Mouse (Mus musculus) c-Kit-positive CD71-positive TER-119-positive erythroid progenitor cells, embryonic 14.5 days (primary cell): ENCODE measurements at regions not wholly inside any gene's neighbourhood (a gene's known extent, or its start where the extent isn't known, plus 50 kb on each side); places are given as distances from the start of the nearest gene placed in this dataset.

Experiments
- DNase-seq: peaks from one replicate; pipeline ENCODE4 v3.0.0-alpha.2; 2013; ENCODE audit warnings: low spot score

DNA sequence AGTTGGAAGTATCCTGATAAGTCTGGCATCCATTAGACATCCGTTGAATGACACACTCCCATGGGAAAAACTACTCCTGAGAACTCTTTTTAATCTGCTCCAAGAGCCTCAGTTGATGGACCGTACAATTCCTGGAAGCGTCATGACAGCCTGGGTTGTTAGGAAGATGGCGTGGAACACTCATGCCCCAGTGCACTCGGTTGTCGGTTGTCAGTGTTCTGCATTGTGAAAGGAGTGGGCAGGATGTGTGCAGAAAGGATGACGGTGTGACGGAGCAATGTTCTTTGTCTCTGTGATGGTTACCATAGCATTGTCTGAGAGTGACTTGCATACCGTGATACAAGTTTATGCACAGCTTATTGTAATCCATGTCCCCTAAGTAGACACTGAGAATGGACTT lies 164.4 kb downstream of the Slc30a10 start:
- DNase-seq = no peak

DNA sequence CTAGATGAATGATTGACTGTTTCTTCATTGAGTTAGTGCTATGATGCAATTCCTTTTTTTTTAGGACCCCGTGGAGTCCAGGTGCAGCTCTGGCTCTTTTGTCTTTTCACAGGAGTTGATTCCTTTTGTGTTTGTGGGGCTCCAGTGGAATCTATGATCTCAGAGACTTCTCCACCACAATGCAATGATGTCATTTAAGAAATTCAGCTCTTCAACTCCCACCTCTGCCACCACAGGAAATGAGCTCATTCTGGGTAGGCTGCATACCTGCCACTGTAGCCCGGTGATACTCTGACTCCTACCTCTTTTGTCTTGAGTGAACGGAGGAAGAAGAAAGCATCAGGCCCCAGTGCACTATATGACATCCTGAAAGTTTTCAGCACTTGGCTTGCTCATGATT lies 173.8 kb downstream of the Slc30a10 start:
- DNase-seq = no peak

DNA sequence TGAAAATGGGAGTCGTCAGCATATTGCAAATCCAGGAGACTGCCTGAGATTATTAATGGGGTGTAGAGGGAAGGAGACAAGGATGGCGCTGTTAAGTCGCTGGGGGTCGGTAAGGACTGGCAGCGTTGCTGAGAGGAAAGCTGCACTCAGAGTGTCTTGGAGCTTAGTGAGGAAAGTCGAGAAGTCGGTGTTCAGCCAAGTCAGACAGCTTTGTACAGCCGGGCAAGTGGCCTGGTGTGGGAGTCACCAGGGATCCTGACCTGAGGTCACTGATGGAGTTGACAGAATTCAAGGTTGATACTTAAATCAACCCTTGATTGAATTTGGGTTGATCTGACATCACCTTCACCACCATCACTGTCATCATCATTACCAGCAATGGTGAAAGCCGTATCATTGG lies 175.3 kb downstream of the Slc30a10 start:
- DNase-seq = no peak

DNA sequence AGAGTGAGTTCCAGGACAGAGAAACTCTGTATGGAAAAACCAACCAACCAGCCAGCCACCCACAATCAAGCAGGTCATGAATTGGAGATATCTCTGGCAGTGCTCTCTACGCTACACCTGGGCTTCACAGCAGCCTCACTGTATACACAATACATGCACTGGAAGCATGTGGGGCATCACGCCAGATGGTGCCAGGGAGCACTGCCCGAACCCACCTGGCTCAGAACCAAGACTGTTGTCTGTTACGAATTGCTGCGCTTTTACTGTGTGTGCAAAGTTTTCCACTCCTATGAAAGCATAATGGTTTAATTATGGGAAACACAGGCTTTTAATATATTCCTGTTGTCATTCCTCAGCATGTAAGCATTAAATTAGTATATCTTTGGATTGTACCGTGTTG lies 184.0 kb downstream of the Slc30a10 start:
- no peak for DNase-seq

DNA sequence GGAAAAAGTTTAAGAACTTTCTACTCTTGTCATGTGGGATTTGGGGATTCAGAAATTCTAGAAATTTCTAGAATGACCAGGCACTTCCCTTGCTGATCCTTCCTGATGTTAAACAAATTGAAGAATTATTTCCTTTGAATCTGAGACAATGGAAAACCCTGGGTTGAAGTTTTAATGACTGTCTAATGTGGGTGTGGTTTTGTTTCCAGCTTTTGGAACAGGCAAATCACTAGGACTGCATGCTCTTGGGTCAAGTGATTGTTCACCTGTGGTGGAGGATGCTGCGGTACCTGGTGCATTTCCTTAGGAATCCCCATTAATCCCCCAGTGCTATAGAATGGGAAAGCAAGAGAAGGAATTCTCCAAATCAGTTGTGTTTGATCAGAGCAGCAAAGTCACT lies 184.8 kb downstream of the Slc30a10 start:
- no peak for DNase-seq

DNA sequence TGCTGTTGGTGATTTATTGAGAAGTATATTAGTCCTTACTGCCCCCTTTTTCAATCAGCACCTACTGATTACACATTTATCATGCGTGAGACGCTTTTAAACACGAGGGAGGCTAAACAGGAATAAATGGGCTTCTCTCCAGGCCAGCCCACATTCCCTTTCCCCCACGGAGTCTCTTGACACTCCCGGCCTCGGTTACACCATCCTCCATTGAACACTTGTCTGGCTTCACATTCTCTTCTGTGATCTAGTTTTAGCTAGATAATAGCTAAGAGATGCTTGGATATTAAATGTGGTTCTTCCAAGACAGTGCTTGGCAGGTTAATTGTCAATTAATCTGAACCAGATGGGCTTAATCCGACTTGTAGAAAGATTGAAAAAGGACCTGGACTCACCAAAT lies 189.4 kb downstream of the Slc30a10 start:
- no peak for DNase-seq

DNA sequence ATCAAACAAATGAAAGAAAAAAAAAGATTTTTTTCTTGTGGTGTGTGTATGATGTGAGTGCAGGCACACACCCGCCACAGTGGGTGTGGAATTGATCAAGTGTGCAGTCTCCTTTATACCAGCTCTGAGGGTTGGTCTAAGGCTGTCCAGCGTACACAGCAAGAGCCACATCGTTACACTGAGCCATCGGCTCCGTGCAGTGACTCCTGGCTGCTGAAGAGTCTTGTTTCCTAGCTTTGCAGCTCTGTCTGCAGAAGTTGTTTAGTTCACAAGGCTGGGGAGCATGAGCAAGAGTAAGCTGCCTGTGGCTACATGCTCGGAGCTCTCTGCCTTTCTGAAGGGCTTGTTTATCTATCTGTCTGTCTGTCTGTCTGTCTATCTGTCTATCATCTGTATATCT lies 193.5 kb downstream of the Slc30a10 start:
- no peak for DNase-seq

DNA sequence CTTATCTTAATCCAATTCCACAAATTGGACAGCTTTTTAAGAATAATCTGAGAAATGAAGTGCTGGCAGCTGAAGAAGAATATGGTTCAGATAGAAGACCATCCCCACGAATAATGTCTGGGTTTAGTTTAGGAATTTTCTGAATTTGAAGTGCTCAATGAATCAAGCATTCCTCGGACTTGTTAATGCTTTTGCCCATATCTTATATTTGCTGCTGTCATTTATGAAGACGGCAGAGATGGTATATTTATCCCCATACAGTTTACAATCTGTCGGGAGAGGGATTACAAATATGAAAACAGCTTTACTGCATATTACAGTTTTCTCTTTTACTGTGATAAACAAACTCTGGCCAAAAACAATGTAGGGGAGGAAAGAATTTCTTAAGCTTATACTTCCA lies 194.3 kb downstream of the Slc30a10 start:
- DNase-seq = no peak

DNA sequence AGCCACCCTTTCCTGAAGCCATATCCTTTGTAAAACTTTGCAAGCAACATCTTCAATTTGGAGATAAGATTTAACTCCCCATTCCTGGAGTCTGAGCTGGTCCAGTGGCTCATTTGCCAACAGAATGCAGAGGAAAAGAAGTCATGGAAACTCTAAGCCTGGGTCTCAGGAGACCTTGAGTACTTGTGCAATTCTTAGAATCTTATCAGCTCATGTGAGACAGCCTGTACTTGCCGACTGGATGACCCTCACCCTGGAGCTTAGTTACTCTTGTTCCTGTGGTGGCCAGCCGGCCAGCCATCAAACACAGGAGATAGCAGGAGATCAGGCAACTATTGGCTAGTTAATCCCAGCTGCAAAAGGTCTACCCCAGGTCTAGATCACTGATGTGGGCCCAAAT lies 196.3 kb downstream of the Slc30a10 start:
- DNase-seq = no peak

DNA sequence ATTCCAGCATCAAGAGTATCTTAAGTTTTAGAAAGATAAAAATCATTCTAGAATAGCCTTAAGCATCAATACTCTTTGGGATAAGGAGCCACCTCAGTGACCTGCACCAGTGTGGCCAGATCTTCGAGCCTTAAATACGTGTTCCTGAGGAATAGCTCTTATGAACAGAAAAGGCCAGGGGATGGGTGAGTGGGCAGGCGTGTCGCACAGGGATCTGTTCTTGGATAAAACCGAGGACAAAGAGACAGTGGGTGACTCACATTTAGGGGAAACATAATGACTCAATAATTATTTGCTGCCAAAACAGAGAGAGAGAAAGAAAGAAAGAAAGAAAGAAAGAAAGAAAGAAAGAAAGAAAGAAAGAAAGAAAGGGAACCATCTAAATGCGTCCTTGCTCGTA lies 200.4 kb downstream of the Slc30a10 start:
- no peak for DNase-seq

DNA sequence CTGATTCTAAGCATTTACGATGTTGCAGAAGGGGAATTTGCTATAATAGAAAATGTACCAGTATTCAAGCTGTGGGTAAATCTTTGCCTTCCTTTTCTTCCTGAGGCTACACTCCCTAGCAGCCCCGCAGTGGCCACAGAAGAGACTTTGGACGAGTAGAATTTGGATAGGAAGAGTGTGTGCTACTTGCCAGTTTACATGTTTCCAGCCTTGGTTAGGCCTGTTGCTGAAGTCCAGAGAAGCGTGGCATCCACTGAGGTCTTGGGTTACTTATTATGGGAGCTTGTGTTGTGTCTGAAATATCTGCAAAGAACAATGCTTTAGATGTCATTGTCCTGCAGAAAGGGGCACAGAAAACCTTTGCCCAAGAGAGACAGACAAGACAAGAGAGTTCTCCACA lies 200.8 kb downstream of the Slc30a10 start:
- DNase-seq = no peak

DNA sequence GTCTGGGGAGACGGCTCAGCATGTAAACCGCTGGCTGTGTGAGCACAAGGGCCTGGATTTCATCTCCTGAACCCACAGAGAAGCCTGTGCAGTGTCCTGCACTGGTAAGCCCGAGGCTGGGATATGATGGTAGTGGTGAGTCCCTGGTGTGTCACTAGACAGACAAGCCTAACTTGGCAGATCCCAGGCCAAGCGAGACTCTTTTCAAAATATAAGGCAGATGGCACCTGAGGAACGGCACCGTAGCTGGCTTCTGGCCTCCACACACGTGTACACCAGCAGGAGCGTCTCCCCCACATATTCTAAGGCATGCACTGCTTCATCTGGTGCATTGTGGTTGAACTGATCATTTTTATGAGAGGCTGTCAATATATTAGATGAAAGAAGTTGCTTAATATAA lies 202.6 kb downstream of the Slc30a10 start:
- no peak for DNase-seq

DNA sequence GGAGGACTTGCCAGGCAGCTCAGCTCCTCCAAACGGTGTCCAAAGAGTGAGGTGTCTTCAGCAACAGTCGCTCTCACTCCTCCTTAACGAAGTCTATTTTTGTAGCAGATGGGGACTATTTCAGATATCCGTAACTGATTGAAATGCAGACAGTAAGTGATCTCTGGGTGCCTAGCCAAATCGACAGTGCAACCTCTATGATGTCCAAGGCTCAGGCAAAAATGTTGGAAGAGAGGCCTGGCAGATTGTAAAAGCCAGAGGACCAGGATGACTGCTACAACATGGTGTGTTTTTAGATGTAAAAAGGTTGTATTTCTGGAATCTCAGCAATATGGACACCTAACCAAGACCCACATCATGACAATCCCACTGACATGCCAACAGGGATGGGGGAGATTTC lies 204.8 kb downstream of the Slc30a10 start:
- DNase-seq = no peak

DNA sequence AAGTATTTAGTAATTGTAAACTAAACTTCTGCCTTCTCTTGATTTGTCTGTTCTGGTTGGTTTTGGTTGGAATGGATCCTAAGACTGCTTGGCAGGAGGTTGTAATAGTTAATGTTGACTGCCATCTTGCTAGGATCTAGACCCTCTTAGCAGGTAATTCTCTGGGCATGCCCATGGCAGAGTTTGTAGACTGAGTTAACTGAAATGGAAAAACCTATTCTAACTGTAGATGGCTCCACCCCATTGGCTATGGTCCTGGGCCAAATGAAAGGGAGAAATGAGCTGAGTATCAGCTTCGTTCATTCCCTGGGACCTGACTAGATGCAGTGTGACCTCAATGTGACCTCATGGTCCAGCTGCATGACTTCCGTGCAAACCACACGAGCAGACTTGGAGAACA lies 207.7 kb downstream of the Slc30a10 start:
- no peak for DNase-seq

DNA sequence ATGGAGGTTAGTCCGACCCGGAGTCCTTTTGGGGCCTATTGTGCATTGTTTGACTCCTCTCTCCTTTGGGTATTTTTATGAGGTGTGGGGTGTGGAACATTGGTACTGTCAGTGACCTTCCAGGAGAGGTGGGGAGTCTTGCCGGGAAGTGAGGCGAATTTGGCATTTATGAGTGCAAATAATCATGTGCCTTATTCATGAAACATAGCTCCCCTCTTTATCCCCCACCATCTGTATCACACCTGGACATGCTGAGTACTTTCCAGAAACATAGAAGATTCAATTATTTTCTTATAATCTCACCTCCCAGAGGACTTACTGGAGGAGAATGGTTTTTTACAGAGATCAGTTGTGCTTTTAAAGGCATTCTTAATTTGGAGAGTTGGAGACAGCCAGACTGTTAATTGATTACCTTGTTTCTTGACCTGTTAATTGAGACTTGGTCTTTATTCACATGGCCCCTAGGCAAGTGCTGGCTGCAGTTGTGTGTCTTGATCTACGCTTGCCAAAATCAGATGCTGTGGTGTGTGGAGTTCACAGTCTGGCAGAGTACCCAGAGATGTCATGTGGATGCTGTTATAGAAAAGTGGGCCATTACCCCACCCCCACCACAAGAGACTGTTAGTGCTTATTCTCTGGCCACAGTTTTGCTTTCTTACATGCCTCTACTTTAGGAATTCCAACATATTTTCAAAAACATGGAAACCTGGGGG lies 215.5 kb downstream of the Slc30a10 start:
- DNase-seq = no peak

DNA sequence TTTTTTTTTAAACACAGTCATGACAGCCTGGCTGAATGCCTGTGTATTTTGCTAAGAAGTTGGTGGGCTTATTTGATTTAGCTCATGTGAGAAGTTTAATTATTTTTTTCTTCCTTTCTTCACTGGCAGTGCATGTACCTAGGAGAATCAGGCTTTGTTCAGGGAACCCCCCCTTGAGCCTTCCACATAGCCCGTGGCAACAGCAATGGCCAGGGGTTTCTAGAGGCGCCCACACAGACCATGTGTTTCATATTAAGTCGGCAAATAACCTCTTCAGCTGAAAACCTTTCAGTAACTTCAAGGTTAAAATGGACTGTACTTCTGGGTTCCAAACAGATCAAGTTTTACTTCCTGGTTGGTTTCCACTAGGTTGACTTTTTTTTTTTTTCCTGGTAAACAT lies 218.3 kb downstream of the Slc30a10 start:
- DNase-seq = no peak

DNA sequence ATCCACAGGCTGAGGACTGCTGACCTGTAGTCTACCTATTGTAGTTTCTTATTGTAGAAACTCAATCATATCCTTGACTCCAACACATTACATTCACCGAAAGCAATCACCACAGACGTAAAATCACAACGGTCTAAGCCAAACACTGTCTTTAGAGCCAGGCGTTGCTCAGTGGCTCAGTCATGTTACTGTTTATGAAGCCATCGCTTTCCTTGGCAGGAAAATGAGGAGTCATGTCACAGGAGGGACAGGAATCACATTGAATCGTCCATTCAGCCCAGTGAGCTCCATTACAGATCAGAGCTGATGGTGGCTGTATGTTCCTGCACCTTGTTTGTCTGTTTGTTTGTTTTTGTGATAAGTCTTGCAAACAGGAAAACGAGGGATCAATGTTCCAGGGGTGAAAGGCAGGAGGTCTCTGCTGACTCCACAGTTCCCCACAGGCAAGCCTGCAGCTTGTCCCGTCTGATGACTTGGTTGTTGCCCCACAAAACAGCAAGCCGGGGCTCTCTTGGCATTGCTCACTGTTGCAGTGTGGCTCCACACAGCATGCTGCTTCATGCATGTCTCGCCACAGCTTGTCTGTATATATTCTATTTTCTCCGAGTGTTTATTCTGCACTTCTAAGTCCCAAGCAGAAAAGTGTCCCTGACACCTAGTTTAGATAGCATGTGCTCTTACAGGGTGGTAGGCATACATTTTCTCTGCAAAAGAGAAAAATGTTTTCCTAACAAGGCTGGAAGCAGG lies 221.2 kb downstream of the Slc30a10 start:
- DNase-seq = no peak

DNA sequence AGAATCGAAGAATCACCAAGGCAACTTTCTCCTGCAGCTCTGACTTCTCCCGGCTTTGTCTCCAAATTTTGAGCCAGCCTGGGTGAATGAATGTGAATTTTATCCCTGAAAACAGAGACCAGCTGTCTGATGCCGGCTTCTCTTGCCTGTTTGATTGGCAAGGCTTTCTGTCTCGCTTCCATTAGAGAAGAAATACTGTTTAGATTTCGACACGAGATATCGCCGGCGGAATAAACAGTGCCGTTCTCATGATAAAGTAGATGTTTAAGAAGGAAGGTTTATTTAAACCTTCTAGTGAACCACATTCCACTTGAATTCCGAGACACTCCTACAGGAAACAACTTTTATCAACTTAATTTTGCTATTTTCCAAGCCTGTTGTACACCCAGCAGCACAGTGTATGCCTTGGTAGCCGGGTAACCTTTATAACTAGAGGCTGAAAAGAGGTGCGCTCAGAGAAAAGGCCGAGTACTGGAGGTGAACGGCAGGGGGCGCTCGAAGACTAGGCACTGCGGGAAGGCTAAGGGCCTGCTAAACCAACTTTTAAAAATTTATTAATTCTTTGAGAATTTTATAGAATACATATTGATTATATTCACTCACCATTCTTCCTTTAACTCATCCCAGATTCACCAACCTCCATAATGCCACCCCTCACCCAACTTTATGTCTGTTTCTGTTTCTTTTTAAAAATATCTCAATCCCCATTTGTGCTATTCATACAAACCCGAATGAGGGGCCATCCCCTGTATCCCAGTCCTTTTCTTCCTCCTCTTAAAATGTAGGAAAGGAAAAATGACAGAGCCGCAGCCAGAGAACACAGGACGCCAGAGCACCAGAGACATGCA lies 227.2 kb downstream of the Slc30a10 start:
- peak; percentile 56 for DNase-seq

DNA sequence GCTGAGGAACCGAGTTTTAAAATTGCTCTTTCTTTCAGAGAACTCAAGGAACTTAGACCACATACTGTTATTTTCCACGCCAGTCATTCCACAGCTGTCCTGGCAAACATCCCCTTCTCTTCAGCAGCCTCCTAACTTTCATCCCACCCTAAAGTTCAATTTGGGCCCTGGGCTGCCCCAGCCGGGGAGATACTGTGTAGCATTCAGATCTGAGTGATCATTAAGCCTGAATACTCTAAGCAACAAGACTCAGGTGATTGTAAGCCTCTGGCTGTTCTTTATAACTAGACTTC lies 227.8 kb downstream of the Slc30a10 start:
- no peak for DNase-seq

DNA sequence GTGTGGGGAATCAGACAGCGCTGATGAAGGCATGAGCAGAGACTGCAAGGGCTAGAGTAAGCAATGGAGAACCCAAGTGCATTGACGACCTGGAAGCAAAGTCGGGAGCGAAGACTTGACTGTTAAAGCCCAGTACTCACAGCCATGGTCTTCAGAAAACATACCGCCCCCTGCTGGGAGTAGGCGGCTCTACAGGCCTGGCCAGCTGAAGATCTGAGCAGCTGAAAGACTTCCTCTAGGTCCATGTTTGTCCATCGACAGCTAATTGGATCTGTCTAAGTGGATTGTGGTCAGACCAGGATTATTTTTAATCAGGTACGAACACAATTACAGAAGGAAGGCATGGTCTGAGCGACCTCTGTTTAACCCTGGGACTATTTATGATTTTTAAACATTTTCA lies 230.0 kb downstream of the Slc30a10 start:
- peak; percentile 33 for DNase-seq

DNA sequence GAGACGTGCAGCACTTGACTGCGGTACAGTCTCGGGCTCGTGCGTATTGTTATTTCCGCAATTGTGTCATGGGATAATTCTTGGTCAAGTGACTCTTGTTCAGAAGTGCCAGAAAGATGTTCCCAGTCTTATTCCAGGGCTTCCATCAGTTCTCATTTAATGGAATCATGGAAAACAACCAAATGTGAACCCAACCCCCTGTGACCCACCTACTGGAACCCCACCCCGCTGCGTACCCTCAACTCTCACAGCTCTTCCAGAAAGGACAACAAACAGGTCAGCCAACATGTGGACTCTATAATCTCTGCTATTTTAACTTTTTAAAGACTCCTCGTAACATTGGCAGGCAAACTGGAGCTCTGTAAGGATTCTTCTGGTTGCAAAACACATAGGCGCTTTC lies 233.9 kb downstream of the Slc30a10 start:
- DNase-seq = no peak

DNA sequence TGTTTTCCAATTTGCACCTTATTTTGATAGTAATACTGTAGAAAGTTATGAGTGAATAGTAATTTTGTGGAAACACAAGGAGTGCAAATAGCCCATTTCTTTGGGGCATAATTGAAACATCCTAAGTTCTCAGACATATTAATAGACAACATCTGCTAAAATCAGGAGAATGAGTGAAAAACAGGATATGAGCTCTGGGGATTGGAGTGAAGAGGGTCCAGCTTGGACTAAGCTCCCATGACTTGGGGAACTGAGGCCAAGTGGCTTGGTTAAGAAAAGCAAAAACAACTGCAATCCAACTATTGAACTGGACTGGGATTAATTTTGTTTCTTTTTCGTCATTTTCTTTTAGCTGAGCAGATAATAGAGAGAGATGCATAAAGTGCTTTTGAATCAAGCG lies 240.7 kb downstream of the Slc30a10 start:
- DNase-seq = no peak

DNA sequence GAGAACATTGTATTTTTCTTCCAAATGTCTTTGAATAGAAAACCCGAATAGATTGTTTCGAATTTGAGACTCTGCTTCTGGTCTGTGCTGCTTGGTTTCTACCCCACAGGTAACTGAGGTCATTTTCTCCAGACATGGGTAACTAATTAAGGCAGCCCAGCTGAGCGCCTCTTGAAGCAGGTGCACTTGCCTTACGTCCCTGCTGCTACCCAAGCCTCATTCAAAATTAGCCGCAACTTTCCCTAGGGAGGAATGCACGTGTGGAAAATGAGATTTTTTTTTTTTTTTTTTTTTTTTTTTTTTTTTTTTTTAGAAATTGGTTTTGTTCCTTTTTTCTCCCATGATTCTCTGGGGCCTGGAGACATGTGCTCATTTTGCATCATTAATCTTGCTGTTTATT lies 245.1 kb downstream of the Slc30a10 start:
- DNase-seq = no peak
